Mouse (Mus musculus) sigmoid colon, adult 10 weeks (tissue): ENCODE results near the gene Pter. TPM values are rescaled to one million over a fixed set of nuclear protein-coding genes. Genes with fewer than 3 reads are reported as not detected.

Experiments
- polyA plus RNA-seq: library from polyadenylated mRNA; stranded (reverse); fragments of 350-450 nt; fragmentation: Illumina TruSeq; extraction: RNeasy Lipid Tissue Mini Kit (QIAGEN cat#74804); gene quantifications from one replicate; pipeline ENCODE4 v1.2.3, GENCODE M21; 2014; ENCODE audit warnings: low read depth, low replicate concordance

Pter gene
- polyA plus RNA-seq: 34.5 TPM

GRCm38 (mm10) chr2:12923804-12924591 is at the start of gene Pter:
TSS of gene Pter (plus strand) at chr2:12924041.

GRCm38 (mm10) chr2:13011472-13011871 is 87.6 kb downstream of the Pter start, which contains the start of gene C1ql3:
TSS of gene C1ql3 (minus strand) at chr2:13011806.

Other genes starting within 250 kb of the Pter start
- gene C1ql3, start 87.8 kb downstream of the Pter start, polyA plus RNA-seq: 0.22 TPM